Mouse (Mus musculus) intestine, embryonic 14.5 days (tissue): Measurements from ENCODE around the gene Per2. TPM values are rescaled to one million over a fixed set of nuclear protein-coding genes. Genes with fewer than 3 reads are reported as not detected.

ENCODE experiments used
- ATAC-seq: fragments of 200-750 bp; cut with Nextera tagmentation; replicated peaks from 2 replicates; pipeline ENCODE4 v1.8.0; 2017; ENCODE audit warnings: low read depth, moderate number of reproducible peaks, moderate TSS enrichment, moderate library complexity; ENCODE audit not compliant: low FRiP score, low TSS enrichment
- DNase-seq: peaks from one replicate; pipeline ENCODE4 v3.0.0-alpha.2; 2018; ENCODE audit warnings: low spot score
- H3K27ac ChIP-seq: fragments of 300-500 bp; sonication (generic); 2 replicates; pipeline ENCODE4 v1.5.1; 2014; ENCODE audit warnings: low read depth, mild to moderate bottlenecking, control low read depth
- H3K27me3 ChIP-seq: fragments of 300-500 bp; sonication (generic); replicated peaks from 2 replicates; pipeline ENCODE4 v1.6.1; 2014; ENCODE audit warnings: low read length, control low read depth; ENCODE audit not compliant: control insufficient read depth, insufficient read depth
- H3K36me3 ChIP-seq: fragments of 300-500 bp; sonication (generic); 2 replicates; pipeline ENCODE4 v1.6.1; 2014; ENCODE audit warnings: low read length, control low read depth; ENCODE audit not compliant: control insufficient read depth, insufficient read depth
- H3K4me1 ChIP-seq: fragments of 300-500 bp; sonication (generic); replicated peaks from 2 replicates; pipeline ENCODE4 v1.6.1; 2014; ENCODE audit warnings: low read length, control low read depth, mixed read lengths; ENCODE audit not compliant: control insufficient read depth, insufficient read depth
- H3K4me2 ChIP-seq: fragments of 300-500 bp; sonication (generic); 2 replicates; pipeline ENCODE4 v1.6.1; 2014; ENCODE audit warnings: low read length
- H3K4me3 ChIP-seq: fragments of 300-500 bp; sonication (generic); 2 replicates; pipeline ENCODE4 v1.5.1; 2014; ENCODE audit warnings: low read depth, low read length, control low read depth, mixed read lengths
- H3K9ac ChIP-seq: fragments of 300-500 bp; sonication (generic); 2 replicates; pipeline ENCODE4 v1.6.1; 2014; ENCODE audit warnings: mild to moderate bottlenecking, low read length
- H3K9me3 ChIP-seq: fragments of 300-500 bp; sonication (generic); 2 replicates; pipeline ENCODE4 v1.6.1; 2016; ENCODE audit warnings: low read length, control low read depth; ENCODE audit not compliant: control insufficient read depth
- WGBS: fragments of 180-500 bp; shearing (Covaris S2); extraction: QIAGEN DNeasy Blood & Tissue Kit; methylation state at CpG from one replicate; pipeline ENCODE4 v1.1.7; 2014; 5-methylcytosine and 5-hydroxymethylcytosine counted together
- polyA plus RNA-seq: library from polyadenylated mRNA; unstranded; fragments of >200 nt; fragmentation: Nextera tagmentation; extraction: Ambion mirVana; gene quantifications from 2 replicates; pipeline ENCODE4 v1.2.1, GENCODE M21; 2014

Gene Per2
- polyA plus RNA-seq: 5.9 and 6.7 TPM in 2 replicates

GRCm38 (mm10) chr1:91459059-91459809 lies at the start of gene Per2:
TSS of gene Per2 (minus strand) at chr1:91459324.
- peak; percentile 93 for ATAC-seq
- Histone ChIP-seq H3K4me3 (peak within 1 kb of the TSS; percentile 70), H3K9ac (peak within 1 kb of the TSS; percentile 69), H3K27me3 (no peaks in the 10 kb centered on the region), H3K36me3 (no peaks in the 10 kb centered on the region), H3K9me3 (no peaks in the 10 kb centered on the region), H3K27ac (peak within 1 kb of the TSS; percentile 95), H3K4me1 (peaks cover 45% of the 10 kb centered on the region), H3K4me2 (peak within 1 kb of the TSS; percentile 82)
- DNase-seq: peak; percentile 99
- WGBS: under 1% methylated on average over 91 of the region's 91 CpGs

GRCm38 (mm10) chr1:91504615-91505014 lies 45.5 kb upstream of the Per2 start:
- 49% methylated on average over 3 of the region's 3 CpGs for WGBS
- H3K4me1 ChIP-seq: no peaks in the 10 kb centered on the region; the same call in 1 of the 2 replicates
- no peak for ATAC-seq
- no peak overlapping the region for H3K27ac ChIP-seq
- no peak overlapping the region for H3K4me3 ChIP-seq
- no peaks in the 10 kb centered on the region for H3K27me3 ChIP-seq
- H3K9me3 ChIP-seq: no peaks in the 10 kb centered on the region
- peak; percentile 54 for DNase-seq
- H3K9ac ChIP-seq: no peak overlapping the region
- H3K36me3 ChIP-seq: peaks cover 59% of the 10 kb centered on the region
- no peak overlapping the region for H3K4me2 ChIP-seq

GRCm38 (mm10) chr1:91498579-91498978 lies 39.5 kb upstream of the Per2 start:
- H3K4me2 ChIP-seq: no peak overlapping the region
- H3K27me3 ChIP-seq: no peaks in the 10 kb centered on the region
- H3K4me3 ChIP-seq: no peak overlapping the region
- H3K4me1 ChIP-seq: peaks cover 7% of the 10 kb centered on the region; the same call in 1 of the 2 replicates
- WGBS: 95% methylated on average over 6 of the region's 6 CpGs
- no peak for DNase-seq
- H3K9me3 ChIP-seq: no peaks in the 10 kb centered on the region
- H3K27ac ChIP-seq: no peak overlapping the region
- H3K36me3 ChIP-seq: peaks cover 31% of the 10 kb centered on the region
- H3K9ac ChIP-seq: no peak overlapping the region
- no peak for ATAC-seq

GRCm38 (mm10) chr1:91495321-91495720 lies 36.2 kb upstream of the Per2 start:
- peak overlapping the region; percentile 89 for H3K4me3 ChIP-seq
- H3K9me3 ChIP-seq: no peaks in the 10 kb centered on the region
- DNase-seq (no peak), ATAC-seq (no peak)
- peaks cover 13% of the 10 kb centered on the region for H3K36me3 ChIP-seq
- no peak overlapping the region for H3K27ac ChIP-seq
- H3K4me1 ChIP-seq: peaks cover 7% of the 10 kb centered on the region; the same call in 1 of the 2 replicates
- no peaks in the 10 kb centered on the region for H3K27me3 ChIP-seq
- peak overlapping the region; percentile 58 for H3K9ac ChIP-seq
- 38% methylated on average over 5 of the region's 5 CpGs for WGBS
- H3K4me2 ChIP-seq: peak overlapping the region; percentile 90

GRCm38 (mm10) chr1:91494457-91495140 lies 35.5 kb upstream of the Per2 start, which contains the start of gene Traf3ip1:
TSS of gene Traf3ip1 (plus strand) at chr1:91494647.
- Histone ChIP-seq H3K27me3 (no peaks in the 10 kb centered on the region), H3K4me2 (peak within 1 kb of the TSS; percentile 90), H3K4me3 (peak within 1 kb of the TSS; percentile 89), H3K4me1 (peaks cover 7% of the 10 kb centered on the region; the same call in 1 of the 2 replicates), H3K9me3 (no peaks in the 10 kb centered on the region), H3K36me3 (peaks cover 7% of the 10 kb centered on the region; the same call in 1 of the 2 replicates), H3K9ac (peak within 1 kb of the TSS; percentile 58), H3K27ac (no peak within 1 kb of the TSS)
- ATAC-seq (peak; percentile 99), DNase-seq (peak; percentile 89)
- WGBS: under 1% methylated on average over 79 of the region's 79 CpGs

GRCm38 (mm10) chr1:91493938-91494337 lies 34.8 kb upstream of the Per2 start:
- H3K4me1 ChIP-seq: peaks cover 7% of the 10 kb centered on the region; the same call in 1 of the 2 replicates
- H3K27me3 ChIP-seq: no peaks in the 10 kb centered on the region
- peak overlapping the region; percentile 90 for H3K4me2 ChIP-seq
- H3K36me3 ChIP-seq: 0 out of 2 replicates have a peak, but pooled peaks cover under 1% of the 10 kb centered on the region
- H3K27ac ChIP-seq: no peak overlapping the region
- no peaks in the 10 kb centered on the region for H3K9me3 ChIP-seq
- DNase-seq (no peak), ATAC-seq (no peak)
- peak overlapping the region; percentile 89 for H3K4me3 ChIP-seq
- H3K9ac ChIP-seq: no peak overlapping the region
- 45% methylated on average over 3 of the region's 3 CpGs for WGBS

GRCm38 (mm10) chr1:91492740-91493139 lies 33.6 kb upstream of the Per2 start:
- WGBS: 64% methylated on average over 2 of the region's 2 CpGs
- DNase-seq: no peak
- Histone ChIP-seq H3K4me1 (peaks cover 7% of the 10 kb centered on the region; the same call in 1 of the 2 replicates), H3K4me3 (no peak overlapping the region), H3K9ac (no peak overlapping the region), H3K9me3 (no peaks in the 10 kb centered on the region), H3K27ac (no peak overlapping the region), H3K27me3 (no peaks in the 10 kb centered on the region), H3K4me2 (no peak overlapping the region), H3K36me3 (no peaks in the 10 kb centered on the region)
- ATAC-seq: no peak

- H3K9me3 ChIP-seq: no peaks in the 10 kb centered on the region
- ATAC-seq (no peak), DNase-seq (no peak)
- H3K27me3 ChIP-seq: no peaks in the 10 kb centered on the region
- H3K4me1 ChIP-seq: peaks cover 3% of the 10 kb centered on the region; the same call in 1 of the 2 replicates
- no peak overlapping the region for H3K27ac ChIP-seq
- no peak overlapping the region for H3K4me2 ChIP-seq
- no peaks in the 10 kb centered on the region for H3K36me3 ChIP-seq
- no peak overlapping the region for H3K9ac ChIP-seq
- 62% methylated on average over 1 of the region's 1 CpGs for WGBS
- no peak overlapping the region for H3K4me3 ChIP-seq
Measured at GRCm38 (mm10) chr1:91490322-91490721, 31.2 kb upstream of the Per2 start.
